Mouse (Mus musculus): ENCODE measurements at regions not wholly inside any gene's neighbourhood (a gene's known extent, or its start where the extent isn't known, plus 50 kb on each side); places are given as distances from the start of the nearest gene placed in this dataset.

DNA sequence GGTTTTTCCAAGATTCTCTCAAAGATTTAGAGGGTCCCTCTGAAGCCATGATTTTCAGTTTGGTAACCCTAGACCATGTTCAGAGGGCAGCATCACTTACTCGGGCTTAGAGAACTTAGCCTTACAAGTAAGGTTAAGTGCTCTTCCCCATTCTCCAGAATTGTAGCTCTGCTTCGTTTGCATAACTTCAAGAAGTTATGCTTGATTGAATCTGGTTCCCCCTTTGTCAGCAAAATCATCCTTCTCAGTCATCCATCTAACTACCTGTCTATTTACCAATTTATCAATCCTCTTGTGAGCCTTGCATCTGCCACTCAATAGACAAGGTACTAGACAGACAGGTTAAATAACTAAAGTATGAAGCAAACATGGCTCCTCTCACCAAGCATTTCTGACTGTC is 856.1 kb upstream of the Cited2 start:
- Histone ChIP-seq H3K4me1 (ENCODE audit: control insufficient read depth, insufficient read depth, low read length) (no peaks in the 10 kb centered on the region), H3K27me3 (ENCODE audit: control insufficient read depth, insufficient read depth, low read length) (no peaks in the 10 kb centered on the region), H3K36me3 (ENCODE audit: control insufficient read depth, insufficient read depth, low read length) (no peaks in the 10 kb centered on the region), H3K79me2 (ENCODE audit: control insufficient read depth, insufficient read depth, low read length) (no peaks in the 10 kb centered on the region), H3K4me3 (ENCODE audit: insufficient read depth, low read depth, low read length) (no peak overlapping the region), H3K27ac (replicated peaks; ENCODE audit: insufficient read depth, low read depth, low read length) (no peak overlapping the region), H3K9ac (ENCODE audit: low read depth, low read length) (no peak overlapping the region)
- DNase-seq (ENCODE audit: extremely low read depth, low read depth, low spot score) = no peak
- 79% methylated on average over 2 of the region's 2 CpGs for WGBS
- TF ChIP-seq CTCF (IDR thresholded peaks at IDR 0.05; ENCODE audit: low read depth, low read length) = no peak
- no peak for TF ChIP-seq POLR2A (IDR thresholded peaks at IDR 0.05; ENCODE audit: extremely low read depth, insufficient read depth, low read length)

- Histone ChIP-seq H3K79me2 (ENCODE audit: control insufficient read depth, insufficient read depth, low read length) (no peaks in the 10 kb centered on the region), H3K4me1 (ENCODE audit: control insufficient read depth, insufficient read depth, low read length) (no peaks in the 10 kb centered on the region), H3K4me3 (ENCODE audit: insufficient read depth, low read depth, low read length) (no peak overlapping the region), H3K27ac (replicated peaks; ENCODE audit: insufficient read depth, low read depth, low read length) (no peak overlapping the region), H3K36me3 (ENCODE audit: control insufficient read depth, insufficient read depth, low read length) (no peaks in the 10 kb centered on the region), H3K27me3 (ENCODE audit: control insufficient read depth, insufficient read depth, low read length) (no peaks in the 10 kb centered on the region), H3K9ac (ENCODE audit: low read depth, low read length) (no peak overlapping the region)
- peak; percentile 46 for DNase-seq (ENCODE audit: extremely low read depth, low read depth, low spot score)
- TF ChIP-seq CTCF (IDR thresholded peaks at IDR 0.05; ENCODE audit: low read depth, low read length) = no peak
- no peak for TF ChIP-seq POLR2A (IDR thresholded peaks at IDR 0.05; ENCODE audit: extremely low read depth, insufficient read depth, low read length)
- WGBS = 73% methylated on average over 3 of the region's 3 CpGs
These were observed 848.9 kb upstream of the Cited2 start for GRCm38 (mm10) chr10:16874131-16874530.

DNA sequence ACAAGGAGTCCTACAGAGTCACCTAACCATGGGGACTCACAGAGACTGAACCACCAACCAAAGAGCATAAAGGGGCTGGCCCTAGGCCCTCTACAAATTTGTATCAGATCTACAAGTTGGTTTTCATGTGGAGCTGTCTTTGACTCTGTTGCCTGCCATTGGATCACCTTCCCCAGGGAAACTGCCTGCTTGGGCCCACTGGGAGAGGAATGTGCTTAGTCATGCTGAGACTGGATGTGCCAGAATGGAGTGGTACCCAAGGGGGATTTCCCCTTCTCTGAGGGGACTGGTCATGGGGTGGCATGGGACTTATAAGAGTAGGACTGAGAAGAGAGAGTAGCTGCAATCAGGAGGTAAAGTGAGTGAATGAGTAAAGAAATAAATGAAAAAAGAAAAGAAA is 844.8 kb upstream of the Cited2 start:
- DNase-seq (ENCODE audit: extremely low read depth, low read depth, low spot score) = no peak
- Histone ChIP-seq H3K79me2 (ENCODE audit: control insufficient read depth, insufficient read depth, low read length) (no peaks in the 10 kb centered on the region), H3K27me3 (ENCODE audit: control insufficient read depth, insufficient read depth, low read length) (no peaks in the 10 kb centered on the region), H3K9ac (ENCODE audit: low read depth, low read length) (no peak overlapping the region), H3K4me1 (ENCODE audit: control insufficient read depth, insufficient read depth, low read length) (no peaks in the 10 kb centered on the region; the same call in 1 of the 2 replicates), H3K36me3 (ENCODE audit: control insufficient read depth, insufficient read depth, low read length) (no peaks in the 10 kb centered on the region), H3K27ac (replicated peaks; ENCODE audit: insufficient read depth, low read depth, low read length) (no peak overlapping the region), H3K4me3 (ENCODE audit: insufficient read depth, low read depth, low read length) (no peak overlapping the region)
- TF ChIP-seq POLR2A (IDR thresholded peaks at IDR 0.05; ENCODE audit: extremely low read depth, insufficient read depth, low read length) (no peak), CTCF (IDR thresholded peaks at IDR 0.05; ENCODE audit: low read depth, low read length) (no peak)

DNA sequence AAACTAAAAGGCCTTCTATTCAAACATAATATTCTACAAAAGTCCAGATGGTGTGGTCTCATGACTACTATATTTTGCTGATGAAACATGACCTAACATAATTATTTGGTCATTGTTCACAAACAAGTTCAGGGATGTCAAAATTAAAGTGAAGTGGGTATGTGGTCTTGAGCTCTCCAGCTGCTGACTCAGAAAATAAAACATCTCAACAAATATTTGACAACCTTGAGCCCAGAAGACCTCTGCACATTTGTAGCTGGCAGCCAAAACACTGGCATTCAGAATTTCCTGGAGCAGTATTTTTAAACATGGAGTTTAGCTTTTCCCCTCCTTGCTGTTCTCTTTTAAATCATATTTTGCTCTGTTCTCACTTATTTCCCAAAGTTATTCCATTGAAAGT is 829.7 kb upstream of the Cited2 start:
- Histone ChIP-seq H3K4me3 (ENCODE audit: insufficient read depth, low read depth, low read length) (no peak overlapping the region), H3K27ac (replicated peaks; ENCODE audit: insufficient read depth, low read depth, low read length) (no peak overlapping the region), H3K79me2 (ENCODE audit: control insufficient read depth, insufficient read depth, low read length) (no peaks in the 10 kb centered on the region), H3K9ac (ENCODE audit: low read depth, low read length) (no peak overlapping the region), H3K36me3 (ENCODE audit: control insufficient read depth, insufficient read depth, low read length) (no peaks in the 10 kb centered on the region), H3K4me1 (ENCODE audit: control insufficient read depth, insufficient read depth, low read length) (no peaks in the 10 kb centered on the region), H3K27me3 (ENCODE audit: control insufficient read depth, insufficient read depth, low read length) (no peaks in the 10 kb centered on the region)
- no peak for TF ChIP-seq POLR2A (IDR thresholded peaks at IDR 0.05; ENCODE audit: extremely low read depth, insufficient read depth, low read length)
- TF ChIP-seq CTCF (IDR thresholded peaks at IDR 0.05; ENCODE audit: low read depth, low read length) = no peak
- DNase-seq (ENCODE audit: extremely low read depth, low read depth, low spot score) = no peak

DNA sequence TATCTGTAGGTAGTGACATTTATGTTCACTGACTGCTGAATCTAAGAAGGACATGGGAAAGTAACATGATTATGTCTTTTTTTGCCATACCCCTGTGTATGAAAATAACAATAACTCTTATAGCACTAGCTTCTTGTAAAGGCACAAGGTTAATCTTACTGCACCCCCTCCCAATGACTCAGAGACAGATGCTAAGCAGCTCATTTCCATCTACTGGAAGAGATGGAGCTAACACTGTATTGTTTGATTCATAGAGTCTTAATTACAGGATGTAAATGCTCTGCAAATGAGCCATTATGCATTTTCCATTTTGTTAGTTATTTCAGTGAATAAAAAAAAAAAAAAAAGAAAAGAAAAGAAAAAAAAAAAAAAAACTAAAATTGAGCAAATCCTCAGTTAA is 827.7 kb upstream of the Cited2 start:
- no peak overlapping the region for H3K27ac ChIP-seq (replicated peaks; ENCODE audit: insufficient read depth, low read depth, low read length)
- TF ChIP-seq CTCF (IDR thresholded peaks at IDR 0.05; ENCODE audit: low read depth, low read length) (no peak), POLR2A (IDR thresholded peaks at IDR 0.05; ENCODE audit: extremely low read depth, insufficient read depth, low read length) (no peak)

GRCm38 (mm10) chr10:16922888-16923287 is 800.1 kb upstream of the Cited2 start:
- whole genome bisulfite sequencing = 47% methylated on average over 2 of the region's 2 CpGs

More for the DNA sequence above, 827.7 kb upstream of the Cited2 start:
- H3K9ac ChIP-seq (ENCODE audit: low read depth, low read length) = no peak overlapping the region
- H3K4me1 ChIP-seq (ENCODE audit: control insufficient read depth, insufficient read depth, low read length) = no peaks in the 10 kb centered on the region
- H3K79me2 ChIP-seq (ENCODE audit: control insufficient read depth, insufficient read depth, low read length) = no peaks in the 10 kb centered on the region
- DNase-seq (ENCODE audit: extremely low read depth, low read depth, low spot score) = no peak
- H3K27me3 ChIP-seq (ENCODE audit: control insufficient read depth, insufficient read depth, low read length) = no peaks in the 10 kb centered on the region
- H3K4me3 ChIP-seq (ENCODE audit: insufficient read depth, low read depth, low read length) = no peak overlapping the region
- no peaks in the 10 kb centered on the region for H3K36me3 ChIP-seq (ENCODE audit: control insufficient read depth, insufficient read depth, low read length)

More at GRCm38 (mm10) chr10:16922888-16923287, 800.1 kb upstream of the Cited2 start:
- no peak for DNase-seq (ENCODE audit: extremely low read depth, low read depth, low spot score)
- Histone ChIP-seq H3K4me3 (ENCODE audit: insufficient read depth, low read depth, low read length) (no peak overlapping the region), H3K79me2 (ENCODE audit: control insufficient read depth, insufficient read depth, low read length) (no peaks in the 10 kb centered on the region), H3K4me1 (ENCODE audit: control insufficient read depth, insufficient read depth, low read length) (no peaks in the 10 kb centered on the region), H3K9ac (ENCODE audit: low read depth, low read length) (no peak overlapping the region), H3K27me3 (ENCODE audit: control insufficient read depth, insufficient read depth, low read length) (no peaks in the 10 kb centered on the region), H3K36me3 (ENCODE audit: control insufficient read depth, insufficient read depth, low read length) (no peaks in the 10 kb centered on the region), H3K27ac (replicated peaks; ENCODE audit: insufficient read depth, low read depth, low read length) (no peak overlapping the region)
- TF ChIP-seq CTCF (IDR thresholded peaks at IDR 0.05; ENCODE audit: low read depth, low read length) (no peak), POLR2A (IDR thresholded peaks at IDR 0.05; ENCODE audit: extremely low read depth, insufficient read depth, low read length) (no peak)
